Mouse (Mus musculus) hindbrain, postnatal 0 days (tissue): Measurements from ENCODE around the gene Supt6. TPM values are rescaled to one million over a fixed set of nuclear protein-coding genes. Genes with fewer than 3 reads are reported as not detected.
A peak's percentile ranks its signal among the peaks of the same experiment; 100 is the strongest.
"Not testable (repeated sequence)": the region's sequence is repeated elsewhere in the genome, so short reads cannot be mapped to it uniquely, and the experiment has no call there.

Source experiments
- ATAC-seq: fragments of 200-750 bp; cut with Nextera tagmentation; 2 replicates; pipeline ENCODE4 v1.8.0; 2017; ENCODE audit warnings: mild to moderate bottlenecking, moderate TSS enrichment, moderate library complexity
- DNase-seq: peaks from one replicate; pipeline ENCODE4 v3.0.0-alpha.2; 2015; ENCODE audit warnings: low spot score
- H3K27ac ChIP-seq: fragments of 300-500 bp; sonication (generic); 2 replicates; pipeline ENCODE4 v1.5.1; 2014; ENCODE audit warnings: mild to moderate bottlenecking
- H3K27me3 ChIP-seq: fragments of 300-500 bp; sonication (generic); 2 replicates; pipeline ENCODE4 v1.6.1; 2014; ENCODE audit warnings: low read length, mixed read lengths; ENCODE audit not compliant: insufficient read depth
- H3K36me3 ChIP-seq: fragments of 300-500 bp; sonication (generic); 2 replicates; pipeline ENCODE4 v1.6.1; 2014; ENCODE audit warnings: low read length, mixed read lengths; ENCODE audit not compliant: insufficient read depth
- H3K4me1 ChIP-seq: fragments of 300-500 bp; sonication (generic); 2 replicates; pipeline ENCODE4 v1.6.1; 2014; ENCODE audit warnings: antibody characterized with exemption, low read length, mixed read lengths; ENCODE audit not compliant: insufficient read depth
- H3K4me2 ChIP-seq: fragments of 300-500 bp; sonication (generic); 2 replicates; pipeline ENCODE4 v1.6.1; 2014; ENCODE audit warnings: low read depth, mild to moderate bottlenecking, low read length, moderate library complexity, mixed read lengths
- H3K4me3 ChIP-seq: fragments of 300-500 bp; sonication (generic); 2 replicates; pipeline ENCODE4 v1.5.1; 2014; ENCODE audit warnings: low read length
- H3K9ac ChIP-seq: fragments of 300-500 bp; sonication (generic); replicated peaks from 2 replicates; pipeline ENCODE4 v1.6.1; 2014; ENCODE audit warnings: mild to moderate bottlenecking, low read length, moderate library complexity, mixed read lengths
- H3K9me3 ChIP-seq: fragments of 300-500 bp; sonication (generic); 2 replicates; pipeline ENCODE4 v1.6.1; 2016; ENCODE audit warnings: low read length, mixed read lengths
- CTCF ChIP-seq: IDR thresholded peaks from 2 replicates; pipeline ENCODE4 v1.5.1; 2016; ENCODE audit warnings: antibody characterized with exemption, control low read depth, low read depth
- WGBS: fragments of 180-500 bp; shearing (Covaris S2); extraction: QIAGEN DNeasy Blood & Tissue Kit; methylation state at CpG from one replicate; pipeline ENCODE4 v1.1.7; 2014; 5-methylcytosine and 5-hydroxymethylcytosine counted together
- polyA plus RNA-seq: library from polyadenylated mRNA; unstranded; fragments of >200 nt; fragmentation: Nextera tagmentation; extraction: Ambion mirVana; gene quantifications from 2 replicates; pipeline ENCODE4 v1.2.1, GENCODE M21; 2015
- total RNA-seq: library from RNA; depleted of rRNA; stranded (reverse); fragments of >200 nt; gene quantifications from 2 replicates; pipeline ENCODE4 v1.2.3, GENCODE M21; 2014

Gene Supt6
- total and polyA plus RNA-seq, 2 experiments from 2014 or later = 19.0 to 36.0 TPM

DNA sequence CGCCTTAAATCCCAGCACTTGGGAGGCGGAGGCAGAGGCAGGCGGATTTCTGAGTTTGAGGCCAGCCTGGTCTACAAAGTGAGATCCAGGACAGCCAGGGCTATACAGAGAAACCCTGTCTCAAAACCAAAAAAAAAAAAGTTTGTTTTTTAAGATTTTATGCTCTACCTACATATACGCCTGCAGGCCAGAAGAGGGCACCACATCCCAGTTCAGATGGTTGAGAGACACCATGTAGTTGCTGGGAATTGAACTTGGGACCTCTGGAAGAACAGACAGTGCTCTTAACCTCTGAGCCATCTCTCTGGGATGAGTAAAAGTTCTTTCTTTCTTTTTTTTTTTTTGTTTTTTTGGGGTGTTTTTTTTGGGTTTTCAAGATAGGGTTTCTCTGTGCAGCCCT is 30.4 kb upstream of the Supt6 start:
- H3K9me3 ChIP-seq, DNase-seq, H3K4me2 ChIP-seq, ATAC-seq, H3K27me3 ChIP-seq, H3K4me3 ChIP-seq, H3K4me1 ChIP-seq, H3K27ac ChIP-seq, H3K9ac ChIP-seq: not testable (repeated sequence)
- WGBS = 95% methylated on average over 4 of the region's 4 CpGs
- peaks cover 83% of the 10 kb centered on the region for H3K36me3 ChIP-seq
- peak; percentile 44 for TF ChIP-seq CTCF

DNA sequence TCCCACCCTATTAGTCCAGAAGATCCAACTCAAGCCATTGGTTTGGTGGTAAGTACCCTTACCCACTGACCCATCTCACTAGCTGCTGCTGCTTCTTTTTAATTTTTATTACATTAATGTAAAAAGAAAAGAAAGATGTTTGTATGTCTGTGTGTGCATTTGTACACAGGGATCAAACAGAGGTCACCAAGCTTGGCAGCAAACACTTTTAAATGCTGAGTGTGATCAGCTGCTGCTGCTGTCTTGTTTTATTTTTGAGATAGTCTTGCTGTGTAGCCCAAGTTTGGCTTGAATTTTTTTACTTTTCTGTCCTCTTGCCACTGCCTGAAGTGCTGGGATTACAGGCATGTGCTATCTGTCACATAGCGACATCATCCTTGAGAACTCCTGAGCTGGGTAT is 29.8 kb upstream of the Supt6 start:
- Histone ChIP-seq H3K9me3 (no peaks in the 10 kb centered on the region), H3K4me2 (no peak overlapping the region), H3K27me3 (no peaks in the 10 kb centered on the region), H3K9ac (no peak overlapping the region), H3K4me3 (no peak overlapping the region), H3K4me1 (no peaks in the 10 kb centered on the region), H3K36me3 (peaks cover 81% of the 10 kb centered on the region), H3K27ac (no peak overlapping the region)
- DNase-seq (no peak), ATAC-seq (no peak)
- 97% methylated on average over 1 of the region's 1 CpGs for WGBS
- TF ChIP-seq CTCF = no peak

DNA sequence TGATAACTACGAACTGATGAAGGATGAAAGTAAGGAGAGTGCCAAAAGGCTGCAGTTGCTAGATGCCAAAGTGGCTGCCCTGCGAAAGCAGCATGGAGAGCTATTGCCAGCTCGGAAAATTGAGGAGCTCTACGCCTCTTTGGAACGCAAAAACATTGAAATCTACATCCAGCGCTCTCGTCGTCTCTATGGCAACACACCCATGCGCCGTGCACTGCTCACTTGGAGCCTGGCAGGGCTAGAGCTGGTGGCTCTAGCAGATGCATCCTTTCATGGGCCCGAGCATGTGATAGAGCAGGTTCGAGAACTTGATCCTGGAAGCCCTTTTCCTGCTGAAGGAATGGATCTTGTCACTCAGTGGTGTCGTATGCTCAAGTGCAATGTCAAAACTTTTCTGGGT is 26.2 kb upstream of the Supt6 start:
- Histone ChIP-seq H3K9me3 (no peaks in the 10 kb centered on the region), H3K27me3 (no peaks in the 10 kb centered on the region), H3K4me2 (no peak overlapping the region), H3K36me3 (peaks cover 76% of the 10 kb centered on the region), H3K9ac (no peak overlapping the region), H3K4me3 (no peak overlapping the region), H3K27ac (no peak overlapping the region), H3K4me1 (no peaks in the 10 kb centered on the region)
- TF ChIP-seq CTCF = no peak
- DNase-seq = peak; percentile 9
- WGBS = 71% methylated on average over 13 of the region's 13 CpGs
- no peak for ATAC-seq

DNA sequence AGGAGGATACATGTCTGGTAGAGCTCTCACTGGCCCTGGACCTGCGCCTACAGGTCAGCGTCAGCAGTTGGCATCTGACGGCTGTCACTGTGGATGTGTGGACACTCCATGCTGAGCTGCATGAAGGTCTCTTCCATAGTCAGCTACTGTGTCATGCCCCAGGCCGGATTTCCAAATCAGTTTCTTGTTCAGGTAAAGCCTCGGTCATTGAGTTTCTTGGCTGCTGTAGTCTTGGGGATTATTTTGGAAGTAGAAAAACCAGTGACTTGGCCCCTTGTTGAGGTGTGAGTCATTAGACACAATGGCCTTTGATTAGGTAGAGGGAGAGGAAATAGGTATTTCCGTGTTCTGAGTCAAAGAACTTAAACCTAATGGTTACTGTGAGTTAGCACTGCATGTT is 19.8 kb upstream of the Supt6 start:
- no peaks in the 10 kb centered on the region for H3K27me3 ChIP-seq
- no peak overlapping the region for H3K9ac ChIP-seq
- no peak overlapping the region for H3K27ac ChIP-seq
- DNase-seq = no peak
- H3K9me3 ChIP-seq = no peaks in the 10 kb centered on the region
- ATAC-seq = no peak
- no peak overlapping the region for H3K4me3 ChIP-seq
- whole genome bisulfite sequencing = 93% methylated on average over 6 of the region's 6 CpGs
- H3K36me3 ChIP-seq = peaks cover 60% of the 10 kb centered on the region
- H3K4me2 ChIP-seq = no peak overlapping the region
- no peaks in the 10 kb centered on the region for H3K4me1 ChIP-seq
- TF ChIP-seq CTCF = no peak

DNA sequence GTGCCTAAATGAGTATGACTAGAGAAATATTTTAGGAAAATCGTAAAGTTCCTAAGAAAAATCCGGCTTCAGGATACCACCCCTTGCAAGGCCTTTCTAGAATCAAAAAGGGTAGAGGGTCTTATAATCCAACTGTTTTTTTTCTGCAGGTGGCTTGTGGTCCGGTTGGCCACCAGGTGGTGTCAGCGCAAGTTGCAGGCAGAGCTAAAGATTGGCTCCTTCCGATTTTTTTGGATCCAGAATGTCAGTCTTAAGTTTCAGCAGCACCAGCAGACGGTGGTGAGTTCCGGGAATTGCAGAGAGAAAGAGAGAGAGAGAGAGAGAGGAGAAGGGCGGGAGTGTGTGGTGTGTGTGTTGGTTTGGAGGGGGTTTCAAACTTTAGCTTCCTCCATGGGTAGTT is 16.8 kb upstream of the Supt6 start:
- TF ChIP-seq CTCF = peak; percentile 79
- peak; percentile 90 for DNase-seq
- WGBS = 4% methylated on average over 8 of the region's 8 CpGs
- Histone ChIP-seq H3K9me3 (no peaks in the 10 kb centered on the region), H3K27ac (peak overlapping the region; percentile 90; the same call in 1 of the 2 replicates), H3K27me3 (no peaks in the 10 kb centered on the region), H3K4me3 (peak overlapping the region; percentile 92), H3K9ac (peak overlapping the region; percentile 81; the same call in 1 of the 2 replicates), H3K36me3 (peaks cover 36% of the 10 kb centered on the region), H3K4me1 (no peaks in the 10 kb centered on the region), H3K4me2 (peak overlapping the region; percentile 82)
- peak; percentile 22; the same call in 1 of the 2 replicates for ATAC-seq

DNA sequence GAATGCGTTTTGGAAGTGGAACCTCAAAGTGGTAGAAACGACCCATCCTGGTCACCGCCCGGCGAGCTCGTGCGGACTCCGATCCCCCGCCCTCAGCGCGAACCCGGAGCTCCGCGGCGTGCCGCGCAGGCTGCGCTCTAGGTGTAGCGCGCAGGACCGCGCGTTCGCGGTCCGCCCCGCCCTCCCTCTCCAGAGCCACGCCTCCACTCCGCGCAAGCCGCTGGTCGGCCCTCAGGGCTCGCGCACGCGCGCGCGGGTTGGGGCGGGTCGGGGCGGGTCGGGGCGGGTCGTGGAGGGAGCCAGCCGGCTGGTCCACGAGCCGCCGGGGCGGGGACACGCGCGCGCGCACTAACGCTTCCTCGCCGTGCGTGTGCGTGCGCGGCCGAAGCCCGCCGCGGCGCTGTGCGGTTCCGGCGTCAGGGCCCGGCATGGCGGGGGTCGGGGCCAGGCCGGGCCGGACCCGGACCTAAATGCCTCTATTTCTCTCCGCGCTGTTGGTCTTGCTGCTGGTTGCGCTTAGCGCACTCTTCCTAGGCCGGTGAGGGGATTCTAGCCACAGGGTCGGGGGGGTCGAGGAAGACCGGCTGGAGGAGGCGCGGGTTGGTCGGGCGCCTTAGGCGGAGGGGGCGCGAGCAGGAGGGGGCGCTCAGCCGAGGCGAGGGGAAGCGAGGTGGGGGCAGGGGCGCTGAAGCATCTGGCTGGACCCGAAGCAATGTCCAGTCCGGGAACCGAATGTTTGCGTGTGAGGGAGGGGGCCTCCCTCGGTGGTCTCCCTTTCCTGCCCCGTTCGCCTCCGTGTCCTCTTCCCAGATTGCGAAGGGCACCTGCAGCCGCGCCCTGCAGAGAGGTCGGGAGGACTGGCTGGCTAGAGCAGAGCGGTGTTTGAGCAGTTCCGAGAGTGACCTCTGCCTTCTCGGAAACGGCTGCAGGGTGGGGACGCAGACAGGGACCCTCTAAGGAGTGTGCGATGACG is 15.9 kb upstream of the Supt6 start, which contains the start of gene 2610507B11Rik:
2610507B11Rik (plus strand) TSS at position 373 of the 973 bp plus-strand sequence.
- Histone ChIP-seq H3K36me3 (peaks cover 28% of the 10 kb centered on the region), H3K4me3 (peak within 1 kb of the TSS; percentile 92), H3K9ac (peak within 1 kb of the TSS; percentile 81), H3K9me3 (no peaks in the 10 kb centered on the region), H3K27me3 (no peaks in the 10 kb centered on the region), H3K27ac (peak within 1 kb of the TSS; percentile 90), H3K4me2 (peak within 1 kb of the TSS; percentile 82), H3K4me1 (no peaks in the 10 kb centered on the region)
- under 1% methylated on average over 101 of the region's 115 CpGs for WGBS
- ATAC-seq = peak; percentile 98
- peak; percentile 98 for DNase-seq
- TF ChIP-seq CTCF = 0 out of 2 replicates have a peak, but pooled peaks have one; percentile 8
